Mouse (Mus musculus): ENCODE measurements at regions not wholly inside any gene's neighbourhood (a gene's known extent, or its start where the extent isn't known, plus 50 kb on each side); places are given as distances from the start of the nearest gene placed in this dataset.

GRCm38 (mm10) chr16:77400276-77400891, 201.5 kb downstream of the Gm11146 start:
- peak; percentile 90 for DNase-seq (ENCODE audit: low read depth, low spot score)

- DNase-seq (ENCODE audit: low read depth, low spot score): peak; percentile 59
Measured at GRCm38 (mm10) chr16:77399846-77400275, 202.0 kb downstream of the Gm11146 start.

DNA sequence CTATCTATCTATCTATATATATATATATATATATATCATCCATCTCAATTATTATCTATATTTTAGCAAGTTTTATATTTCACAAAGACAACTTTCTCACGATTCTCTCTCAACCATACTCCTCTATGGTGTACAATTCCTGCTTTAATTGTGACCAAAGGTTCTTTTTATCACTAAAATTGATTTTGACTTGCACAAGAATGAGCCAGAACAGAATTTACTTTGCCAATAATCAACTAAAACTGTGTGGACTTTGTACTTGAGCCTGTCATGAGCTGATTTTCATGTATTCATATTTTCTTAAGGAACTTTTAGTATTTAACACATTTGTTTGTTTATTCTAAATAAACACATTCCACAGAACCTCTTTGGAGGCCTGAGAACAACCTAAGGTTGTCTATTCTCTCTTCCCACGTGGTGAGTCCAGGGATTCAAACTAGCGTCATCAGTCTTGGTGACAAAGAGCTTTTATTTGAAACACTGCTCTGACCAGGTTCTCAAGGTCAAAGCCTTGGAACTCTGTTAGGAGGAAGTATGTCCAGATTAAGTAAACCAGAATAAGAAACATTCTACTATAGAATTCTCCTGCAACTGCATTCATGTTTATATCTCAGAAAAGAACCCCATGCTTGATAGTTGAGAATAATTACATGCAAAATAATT, 207.7 kb downstream of the Gm11146 start:
- no peak for DNase-seq (ENCODE audit: low read depth, low spot score)

DNA sequence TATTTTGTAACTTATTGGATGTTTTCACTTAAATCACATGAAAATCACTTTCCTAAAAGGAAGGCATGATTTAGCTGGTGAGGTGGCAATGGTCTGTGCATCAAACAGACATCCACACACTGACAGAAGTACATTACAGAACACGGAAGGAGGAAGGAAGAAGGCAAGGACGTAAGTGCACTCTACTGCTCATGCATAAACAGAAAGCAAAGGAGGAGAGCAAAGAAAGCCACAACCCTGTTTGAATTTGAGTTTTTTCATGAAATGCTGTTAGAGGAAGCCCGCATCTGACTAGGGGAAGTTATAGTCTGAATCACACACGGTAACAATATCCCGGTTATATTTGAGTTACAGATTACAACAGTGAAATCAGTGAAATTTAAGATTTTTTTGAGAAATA, 208.4 kb downstream of the Gm11146 start:
- DNase-seq (ENCODE audit: low read depth, low spot score): no peak

- DNase-seq (ENCODE audit: low read depth, low spot score): no peak
Measured at GRCm38 (mm10) chr16:77392205-77392604, 209.7 kb downstream of the Gm11146 start.

DNA sequence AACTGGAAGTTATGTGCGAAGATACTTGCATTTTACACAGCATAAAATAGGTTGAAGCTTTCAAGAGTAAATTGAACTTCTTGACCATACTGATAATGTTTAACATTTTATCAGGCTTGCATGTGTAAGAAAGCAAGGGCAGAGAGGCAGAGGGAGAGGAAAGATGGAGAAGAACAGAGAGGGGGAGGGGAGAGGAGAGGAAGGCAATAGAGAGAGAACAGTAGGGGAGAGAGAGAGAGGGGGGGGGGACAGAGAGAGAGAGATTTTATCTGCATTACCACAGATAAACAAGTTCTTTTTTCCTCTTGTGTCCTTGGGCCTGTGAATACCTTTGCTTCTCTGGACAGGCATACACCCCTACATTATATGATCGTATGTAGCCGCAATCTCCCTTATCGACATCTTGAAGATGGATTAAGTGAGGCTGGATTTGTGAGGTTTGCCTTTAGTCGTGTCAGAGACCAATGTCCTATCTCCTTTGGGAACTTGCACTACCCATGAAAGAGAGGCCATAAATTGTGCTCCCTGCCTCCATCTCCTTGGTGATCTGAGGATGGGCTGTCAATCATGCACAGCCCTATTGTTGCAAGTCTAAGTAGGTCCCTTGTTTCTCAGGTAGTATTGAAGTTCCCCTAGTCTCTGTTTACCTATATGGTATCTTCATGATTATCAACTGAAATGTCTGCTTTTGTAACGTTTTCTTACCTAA, 217.7 kb downstream of the Gm11146 start:
- peak; percentile 41 for DNase-seq (ENCODE audit: low read depth, low spot score)

- no peak for DNase-seq (ENCODE audit: low read depth, low spot score)
Measured at GRCm38 (mm10) chr16:77382790-77383189, 219.1 kb downstream of the Gm11146 start.

- DNase-seq (ENCODE audit: low read depth, low spot score): no peak
Measured at GRCm38 (mm10) chr16:77372768-77373167, 229.1 kb downstream of the Gm11146 start.

GRCm38 (mm10) chr16:77369810-77370209, 232.1 kb downstream of the Gm11146 start:
- no peak for DNase-seq (ENCODE audit: low read depth, low spot score)

GRCm38 (mm10) chr16:77365254-77365653, 236.6 kb downstream of the Gm11146 start:
- DNase-seq (ENCODE audit: low read depth, low spot score): no peak

DNA sequence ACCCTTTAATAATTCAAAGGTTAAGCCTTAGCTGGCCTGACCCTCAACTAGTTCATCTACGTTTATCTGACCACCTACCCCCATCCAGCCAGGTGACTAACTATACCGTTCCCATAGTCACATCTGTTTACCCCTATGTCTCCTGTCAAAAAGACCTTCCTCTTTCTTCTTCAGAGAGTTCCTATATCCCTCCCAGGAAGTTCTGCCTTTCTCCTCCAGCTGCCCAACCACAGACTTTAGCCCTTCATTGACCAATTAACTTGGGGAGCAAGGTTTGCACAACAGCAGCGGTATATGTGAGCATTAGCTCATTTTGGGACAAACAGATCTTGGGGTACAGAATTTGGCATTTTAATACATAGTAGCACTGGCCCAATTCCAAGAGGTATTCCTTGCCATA, 237.5 kb downstream of the Gm11146 start:
- no peak for DNase-seq (ENCODE audit: low read depth, low spot score)

DNA sequence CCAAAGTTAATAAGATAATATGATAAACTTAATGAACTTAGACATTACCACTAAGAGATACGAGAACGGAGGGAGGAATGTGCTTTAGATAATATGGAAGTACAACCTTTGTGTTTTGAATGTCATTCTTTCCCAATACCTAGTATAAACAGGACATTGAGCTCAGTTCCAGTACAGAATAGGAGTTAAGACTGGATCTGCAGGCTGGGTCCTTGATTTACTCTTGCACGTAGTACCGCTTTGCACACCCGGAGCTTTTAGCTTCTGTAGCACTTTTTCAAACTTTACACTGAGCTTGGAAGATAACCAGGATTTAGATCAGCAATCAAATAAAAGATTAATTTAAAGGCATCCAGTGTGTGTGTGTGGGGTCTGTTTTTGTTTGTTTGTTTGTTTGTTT, 242.7 kb downstream of the Gm11146 start:
- DNase-seq (ENCODE audit: low read depth, low spot score): no peak

GRCm38 (mm10) chr16:77355260-77355659, 246.6 kb downstream of the Gm11146 start:
- peak; percentile 41 for DNase-seq (ENCODE audit: low read depth, low spot score)

DNA sequence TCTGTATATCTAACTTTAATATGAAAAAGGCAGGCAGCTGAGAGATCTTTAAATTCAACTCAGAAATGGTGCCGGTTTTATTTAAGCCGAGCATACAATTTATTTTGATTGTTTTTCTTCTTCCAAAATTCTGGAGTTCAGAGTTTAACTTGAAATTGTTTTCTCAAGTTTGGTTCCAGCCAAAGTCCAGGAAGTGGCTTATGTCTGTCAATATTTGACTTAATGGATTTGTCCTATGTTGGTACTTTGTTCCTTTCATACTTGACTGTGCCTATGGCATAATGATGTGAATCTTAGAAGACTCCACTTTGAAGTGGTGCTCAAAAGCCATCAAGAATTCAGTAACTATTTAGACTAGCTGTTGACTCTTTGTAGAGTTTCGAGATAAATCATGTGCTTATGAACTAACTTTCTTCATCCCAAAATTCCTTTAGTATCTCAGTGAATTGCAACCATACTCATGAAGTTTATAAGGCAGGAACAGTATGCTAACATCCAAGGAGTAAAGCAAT, 247.6 kb downstream of the Gm11146 start:
- no peak for DNase-seq (ENCODE audit: low read depth, low spot score)

GRCm38 (mm10) chr16:77346128-77346527, 255.8 kb downstream of the Gm11146 start:
- no peak for DNase-seq (ENCODE audit: low read depth, low spot score)

DNA sequence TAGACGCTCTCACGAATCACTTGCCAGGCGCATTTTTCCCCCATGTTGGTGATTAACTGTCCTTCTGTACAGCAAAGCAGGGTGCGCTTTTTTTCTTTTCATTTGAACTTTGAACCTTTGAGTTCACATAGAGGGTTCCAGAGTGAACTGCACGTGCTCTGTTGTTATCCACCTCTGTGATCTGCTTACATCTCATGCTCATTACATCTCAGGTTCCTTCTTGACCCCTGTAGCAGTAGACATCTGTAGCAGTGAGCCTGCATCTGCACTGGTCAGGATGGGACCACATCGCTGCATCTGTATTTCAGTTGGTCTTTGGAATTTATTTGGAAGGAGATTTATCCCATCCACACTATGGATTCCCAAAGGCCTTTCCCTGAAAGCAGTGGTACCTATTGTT, 269.6 kb downstream of the Gm11146 start:
- peak; percentile 29 for DNase-seq (ENCODE audit: low read depth, low spot score)

DNA sequence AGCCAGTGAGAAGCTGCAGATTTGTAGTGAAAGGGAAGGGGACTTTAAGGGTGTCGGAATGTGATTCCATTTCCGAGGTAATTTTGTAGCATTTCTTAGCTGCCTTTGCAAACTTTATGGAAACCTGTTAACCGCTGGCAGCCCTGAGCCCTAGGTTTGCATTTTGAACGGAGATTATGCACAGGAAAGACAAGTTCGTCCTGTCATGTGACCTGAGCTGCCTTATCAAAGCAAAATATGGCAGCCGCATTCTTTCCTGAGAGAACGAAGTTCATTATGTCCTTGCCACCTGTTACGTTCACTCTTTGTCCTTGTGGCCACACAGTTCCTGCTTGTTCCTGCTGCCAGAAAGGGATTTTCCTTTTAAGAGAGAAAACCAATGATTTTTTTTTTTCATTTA, 270.9 kb downstream of the Gm11146 start:
- DNase-seq (ENCODE audit: low read depth, low spot score): peak; percentile 73

GRCm38 (mm10) chr16:77329711-77330530, 272.0 kb downstream of the Gm11146 start:
- peak; percentile 55 for DNase-seq (ENCODE audit: low read depth, low spot score)

DNA sequence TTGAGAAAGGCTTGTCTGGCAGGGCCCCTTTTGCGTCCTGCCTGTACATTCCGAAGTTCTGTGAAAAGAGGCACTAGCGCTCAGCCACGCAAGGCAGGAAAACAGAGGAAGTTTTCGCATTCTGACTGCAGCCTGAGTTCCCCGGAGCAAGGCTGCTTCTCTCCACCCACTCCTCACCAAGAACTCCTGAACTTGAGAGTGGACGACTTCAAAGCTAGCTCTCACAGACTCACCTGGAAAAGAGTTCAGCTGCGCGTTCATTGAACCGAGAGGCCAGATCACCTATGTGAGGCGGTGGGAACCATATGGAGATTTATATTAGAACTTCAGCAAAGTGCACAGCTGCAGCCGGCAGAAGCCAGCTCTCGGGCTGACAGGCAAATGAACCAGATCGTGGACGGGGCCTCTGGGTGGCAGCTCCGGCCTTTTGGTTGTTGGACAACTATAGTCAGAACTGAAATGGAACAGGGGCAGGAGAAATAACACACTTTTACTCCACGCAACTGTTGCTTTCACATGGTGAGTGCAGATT, 272.7 kb downstream of the Gm11146 start:
- DNase-seq (ENCODE audit: low read depth, low spot score): peak; percentile 92

DNA sequence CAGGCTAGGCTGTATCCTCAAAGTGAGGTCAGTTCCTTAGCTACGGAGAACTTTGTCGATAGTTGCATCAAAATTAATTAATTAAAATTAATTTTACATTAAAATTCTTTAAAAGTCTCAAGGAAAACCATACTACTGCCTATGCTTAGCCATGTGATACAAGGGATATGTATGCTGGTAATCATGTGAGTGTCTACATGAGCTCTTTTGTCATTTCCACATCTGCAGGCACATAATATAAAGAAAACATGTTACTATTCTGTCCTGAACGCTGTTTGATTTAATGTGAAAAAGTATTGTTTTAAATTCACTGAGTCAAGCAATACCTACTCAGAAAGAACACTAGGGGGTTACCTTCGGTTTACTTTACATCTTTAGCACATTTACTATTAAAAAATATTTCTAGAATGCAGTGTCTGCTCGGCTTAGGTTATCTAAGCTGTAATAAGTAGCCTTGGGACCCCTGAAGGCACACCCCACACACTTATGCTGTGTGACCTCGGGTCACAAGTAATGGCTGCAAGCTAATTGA, 273.2 kb downstream of the Gm11146 start:
- no peak for DNase-seq (ENCODE audit: low read depth, low spot score)

DNA sequence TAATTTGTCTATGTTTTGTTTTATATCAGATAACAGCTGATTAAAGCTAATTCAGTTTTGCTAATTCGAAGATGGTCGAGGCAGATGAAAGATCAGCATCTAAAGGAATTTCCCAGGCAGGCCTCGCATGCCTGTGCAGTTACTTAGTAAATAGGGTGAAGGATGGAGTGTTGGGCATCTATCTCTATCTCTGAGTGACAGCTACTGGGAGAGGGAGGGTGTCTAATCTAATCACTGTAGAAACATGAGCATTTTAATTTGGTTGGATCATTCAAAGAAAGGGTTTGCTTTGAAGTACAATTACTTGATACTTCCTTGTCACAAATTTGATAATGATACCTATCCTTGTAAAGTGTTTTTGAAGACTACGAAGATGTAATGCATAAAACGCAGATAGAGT, 273.8 kb downstream of the Gm11146 start:
- no peak for DNase-seq (ENCODE audit: low read depth, low spot score)
